Mouse (Mus musculus): ENCODE measurements around the gene Rnaset2b. TPM values are rescaled to one million over a fixed set of nuclear protein-coding genes. Genes with fewer than 3 reads are reported as not detected.
"Not testable (repeated sequence)": the region's sequence is repeated elsewhere in the genome, so short reads cannot be mapped to it uniquely, and the experiment has no call there.

The Rnaset2b gene
- polyA plus RNA-seq, 1 experiment from 2014 or later = 240 TPM

DNA sequence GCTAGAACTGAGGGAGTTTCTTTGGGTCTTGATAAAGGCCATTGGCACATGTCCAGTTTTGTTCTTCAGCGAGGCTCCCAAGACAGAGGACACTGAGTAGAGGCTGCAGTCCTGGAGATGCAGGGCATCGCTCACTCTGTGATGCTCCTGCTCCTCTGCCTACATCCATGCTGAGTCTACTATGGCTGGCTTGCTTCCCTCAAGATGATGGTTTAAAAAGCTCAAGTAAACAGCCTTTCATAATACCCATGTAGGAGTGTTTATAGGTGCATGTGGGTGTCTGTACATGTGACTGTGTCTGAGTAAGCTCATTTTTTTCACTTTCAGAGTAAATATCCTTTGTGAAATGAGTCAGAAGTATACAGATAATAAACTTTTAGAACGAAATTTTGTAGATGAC is 4.6 kb downstream of the Rnaset2b start:
- H3K27ac ChIP-seq (replicated peaks); H3K9me3 ChIP-seq (ENCODE audit: control insufficient read depth, low read length); H3K4me2 ChIP-seq (replicated peaks; ENCODE audit: low read depth); H3K36me3 ChIP-seq (ENCODE audit: control insufficient read depth, insufficient read depth, low read length); H3K4me3 ChIP-seq (ENCODE audit: low read depth, low read length); H3K9ac ChIP-seq (ENCODE audit: low read length); ATAC-seq (ENCODE audit: low FRiP score, low TSS enrichment); H3K27me3 ChIP-seq (ENCODE audit: control insufficient read depth, insufficient read depth, low read length); DNase-seq (ENCODE audit: low spot score); H3K4me1 ChIP-seq (replicated peaks; ENCODE audit: control insufficient read depth, insufficient read depth): not testable (repeated sequence)
- WGBS = 59% methylated on average over 2 of the region's 3 CpGs

DNA sequence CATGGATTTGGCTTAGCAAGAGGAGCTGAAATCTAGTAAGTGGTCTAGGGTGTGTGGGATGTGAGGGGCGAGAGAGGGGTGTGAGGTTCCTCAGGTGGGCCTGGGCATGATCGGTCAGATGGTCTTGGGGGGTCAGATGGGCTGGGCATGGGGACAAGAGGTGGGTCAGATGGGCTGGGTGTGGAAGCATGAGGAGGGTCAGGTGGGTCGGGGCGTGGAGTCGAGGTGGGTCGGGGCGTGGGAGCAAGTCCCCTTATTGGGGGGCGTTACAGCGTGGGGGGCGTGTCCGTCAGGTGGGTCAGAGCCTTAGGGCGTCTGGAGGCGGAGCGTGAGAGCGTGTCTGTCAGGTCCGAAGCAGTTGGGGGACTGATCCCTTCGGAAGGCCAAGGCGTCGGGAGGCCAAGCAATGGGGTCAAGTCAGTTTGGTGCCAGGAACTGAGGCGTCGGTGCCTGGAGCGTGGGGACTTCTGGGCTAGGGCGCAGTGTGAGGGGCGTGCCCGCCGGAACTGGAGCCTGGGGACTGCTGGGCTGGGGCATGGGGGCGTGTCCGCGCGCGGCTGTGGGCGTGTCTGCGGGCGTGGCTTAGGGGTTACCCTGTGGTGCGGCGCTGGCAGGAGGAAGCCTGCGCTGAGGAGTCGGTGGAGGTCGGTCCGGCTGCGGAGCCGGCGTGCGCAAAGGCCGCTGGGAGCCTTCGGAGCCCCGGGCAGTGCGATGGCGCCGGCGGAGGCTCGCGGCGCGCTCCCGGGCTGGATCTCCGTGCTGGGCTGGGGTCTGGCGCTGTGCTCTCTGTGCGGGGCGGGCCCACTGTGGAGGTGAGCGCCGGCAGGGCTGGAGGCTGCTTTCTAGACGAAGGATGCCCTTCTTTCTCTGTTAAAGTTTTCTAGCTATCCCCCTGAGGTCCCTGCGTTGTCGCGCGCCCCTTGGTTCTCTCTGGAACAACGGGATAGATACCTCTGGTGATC is 8.1 kb downstream of the Rnaset2b start, which contains the start of gene Gm49721:
Gm49721 (plus strand) TSS at position 618 of the 962 bp plus-strand sequence.
- peak; percentile 40 for DNase-seq (ENCODE audit: low spot score)
- not testable (repeated sequence) for H3K4me1 ChIP-seq (replicated peaks; ENCODE audit: control insufficient read depth, insufficient read depth); H3K9me3 ChIP-seq (ENCODE audit: control insufficient read depth, low read length); H3K27me3 ChIP-seq (ENCODE audit: control insufficient read depth, insufficient read depth, low read length); H3K27ac ChIP-seq (replicated peaks); H3K36me3 ChIP-seq (ENCODE audit: control insufficient read depth, insufficient read depth, low read length)
- Histone ChIP-seq H3K4me2 (replicated peaks; ENCODE audit: low read depth) (peak within 1 kb of the TSS; percentile 58), H3K9ac (ENCODE audit: low read length) (peak within 1 kb of the TSS; percentile 63), H3K4me3 (ENCODE audit: low read depth, low read length) (peak within 1 kb of the TSS; percentile 47)
- peak; percentile 99 for ATAC-seq (ENCODE audit: low FRiP score, low TSS enrichment)
- WGBS = under 1% methylated on average over 33 of the region's 68 CpGs

DNA sequence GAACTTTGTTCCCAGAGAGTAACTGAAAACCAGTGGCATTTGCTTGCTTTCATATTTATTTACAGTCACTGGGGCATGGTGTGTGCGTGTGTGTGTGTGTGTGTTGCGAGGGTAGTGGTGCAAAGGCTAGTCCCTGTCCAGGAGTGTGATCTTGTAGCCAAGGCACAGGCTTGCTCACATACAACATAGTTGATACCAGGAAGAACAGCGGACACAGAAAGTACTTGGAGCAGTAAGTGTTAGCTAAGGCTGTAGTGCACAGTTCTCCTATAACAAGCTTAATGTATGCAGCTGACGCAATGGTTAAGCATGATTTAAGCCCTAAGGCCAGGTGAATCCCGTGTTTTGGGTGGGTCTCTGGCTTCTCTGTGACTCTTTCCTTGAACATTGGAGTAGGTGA is 8.9 kb downstream of the Rnaset2b start:
- DNase-seq (ENCODE audit: low spot score) = peak; percentile 15
- Histone ChIP-seq H3K4me3 (ENCODE audit: low read depth, low read length) (peak overlapping the region; percentile 47), H3K9ac (ENCODE audit: low read length) (peak overlapping the region; percentile 63; the same call in 1 of the 2 replicates), H3K4me2 (replicated peaks; ENCODE audit: low read depth) (peak overlapping the region; percentile 58)
- not testable (repeated sequence) for H3K36me3 ChIP-seq (ENCODE audit: control insufficient read depth, insufficient read depth, low read length); H3K4me1 ChIP-seq (replicated peaks; ENCODE audit: control insufficient read depth, insufficient read depth); H3K27ac ChIP-seq (replicated peaks); ATAC-seq (ENCODE audit: low FRiP score, low TSS enrichment); H3K27me3 ChIP-seq (ENCODE audit: control insufficient read depth, insufficient read depth, low read length); H3K9me3 ChIP-seq (ENCODE audit: control insufficient read depth, low read length)
- WGBS = 10% methylated on average over 5 of the region's 5 CpGs

DNA sequence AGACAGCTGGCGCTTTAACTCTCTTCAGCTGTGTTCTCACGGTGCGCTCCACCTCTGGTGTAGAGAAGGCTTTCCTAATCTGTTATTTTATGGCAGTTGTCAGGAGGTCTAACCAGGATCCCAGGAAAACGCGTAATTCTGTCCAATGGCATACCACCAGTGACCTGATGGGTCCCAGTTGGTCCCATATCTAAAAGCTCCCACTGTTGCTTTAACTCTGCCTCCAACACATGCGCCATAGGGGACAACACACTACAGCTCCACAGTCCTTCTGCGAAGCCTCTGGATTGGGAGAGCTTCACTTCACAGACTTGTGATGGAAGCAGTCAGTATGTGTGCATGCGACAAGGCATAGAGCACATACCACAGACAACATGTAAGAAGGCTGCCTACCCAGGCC is 9.7 kb downstream of the Rnaset2b start:
- WGBS = 92% methylated on average over 5 of the region's 8 CpGs
- H3K4me2 ChIP-seq (replicated peaks; ENCODE audit: low read depth); ATAC-seq (ENCODE audit: low FRiP score, low TSS enrichment); H3K9me3 ChIP-seq (ENCODE audit: control insufficient read depth, low read length); DNase-seq (ENCODE audit: low spot score); H3K27ac ChIP-seq (replicated peaks); H3K4me3 ChIP-seq (ENCODE audit: low read depth, low read length); H3K9ac ChIP-seq (ENCODE audit: low read length); H3K36me3 ChIP-seq (ENCODE audit: control insufficient read depth, insufficient read depth, low read length); H3K4me1 ChIP-seq (replicated peaks; ENCODE audit: control insufficient read depth, insufficient read depth); H3K27me3 ChIP-seq (ENCODE audit: control insufficient read depth, insufficient read depth, low read length): not testable (repeated sequence)

DNA sequence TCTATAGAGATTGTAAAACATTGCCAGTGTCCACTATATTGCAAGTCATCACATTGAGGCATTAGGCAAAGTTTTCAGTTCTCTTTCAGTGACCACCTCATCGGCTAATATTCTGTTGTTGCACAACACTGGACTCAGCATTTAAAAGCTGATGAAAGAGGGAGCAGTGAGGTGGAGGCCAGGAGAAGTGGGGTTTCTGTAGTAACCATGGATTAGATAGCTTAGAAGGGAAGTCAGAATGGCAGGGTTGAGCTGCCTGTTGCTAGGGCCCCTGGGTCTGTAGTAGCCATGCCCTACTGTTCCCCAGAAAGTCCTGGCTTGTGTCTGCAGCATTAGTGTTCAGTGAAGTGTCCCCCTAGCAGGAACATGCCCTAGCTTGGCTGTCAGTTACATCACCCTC is 15.7 kb downstream of the Rnaset2b start:
- H3K9ac ChIP-seq (ENCODE audit: low read length); H3K27ac ChIP-seq (replicated peaks); H3K36me3 ChIP-seq (ENCODE audit: control insufficient read depth, insufficient read depth, low read length); H3K4me1 ChIP-seq (replicated peaks; ENCODE audit: control insufficient read depth, insufficient read depth); DNase-seq (ENCODE audit: low spot score); H3K4me2 ChIP-seq (replicated peaks; ENCODE audit: low read depth); ATAC-seq (ENCODE audit: low FRiP score, low TSS enrichment); H3K9me3 ChIP-seq (ENCODE audit: control insufficient read depth, low read length); H3K4me3 ChIP-seq (ENCODE audit: low read depth, low read length); H3K27me3 ChIP-seq (ENCODE audit: control insufficient read depth, insufficient read depth, low read length): not testable (repeated sequence)
- WGBS = 90% methylated on average over 1 of the region's 1 CpGs

DNA sequence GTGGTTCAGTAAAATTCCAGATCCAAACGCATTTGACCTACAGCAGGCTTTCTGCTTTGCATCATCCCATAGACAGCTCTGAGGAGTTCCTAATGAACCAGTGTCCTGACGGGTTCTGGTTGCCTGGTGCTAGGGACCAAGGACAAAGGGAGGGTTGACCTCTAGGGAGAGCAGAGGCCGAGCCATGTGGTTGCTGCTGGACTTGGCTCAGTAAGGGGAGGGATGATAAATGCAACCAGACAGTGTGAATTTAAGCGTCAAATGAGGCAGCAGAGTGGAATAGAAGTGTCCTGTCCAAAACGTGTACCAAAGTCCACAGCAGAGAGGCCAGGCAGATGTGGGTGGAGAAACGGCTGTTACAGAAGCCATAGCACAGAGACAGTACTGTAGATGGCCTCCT is 25.1 kb downstream of the Rnaset2b start:
- not testable (repeated sequence) for H3K27me3 ChIP-seq (ENCODE audit: control insufficient read depth, insufficient read depth, low read length); DNase-seq (ENCODE audit: low spot score); H3K9ac ChIP-seq (ENCODE audit: low read length); H3K4me1 ChIP-seq (replicated peaks; ENCODE audit: control insufficient read depth, insufficient read depth); H3K9me3 ChIP-seq (ENCODE audit: control insufficient read depth, low read length); ATAC-seq (ENCODE audit: low FRiP score, low TSS enrichment); H3K4me2 ChIP-seq (replicated peaks; ENCODE audit: low read depth); H3K4me3 ChIP-seq (ENCODE audit: low read depth, low read length); H3K27ac ChIP-seq (replicated peaks); H3K36me3 ChIP-seq (ENCODE audit: control insufficient read depth, insufficient read depth, low read length)
- WGBS = no CpG with 5 or more reads among the region's 6 CpGs

DNA sequence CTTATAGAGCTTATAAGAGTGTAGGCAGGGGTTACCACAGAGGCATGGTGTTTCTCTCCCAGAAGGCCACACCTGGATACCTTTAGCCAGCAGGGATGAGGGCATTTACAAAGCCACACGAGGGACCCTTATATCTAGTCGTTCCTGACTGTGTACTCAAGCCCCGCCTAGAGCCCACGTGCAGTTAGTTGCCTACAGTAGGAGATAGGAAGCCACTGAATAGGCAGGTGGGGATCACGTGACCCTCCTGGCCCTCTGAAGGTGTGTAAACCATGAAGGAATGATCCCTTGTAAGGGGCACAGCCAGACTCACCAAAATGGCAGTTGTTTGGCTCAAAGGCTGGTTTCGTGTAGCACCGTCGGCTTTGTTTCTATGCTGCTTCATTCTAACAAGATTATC is 26.4 kb downstream of the Rnaset2b start:
- not testable (repeated sequence) for H3K9ac ChIP-seq (ENCODE audit: low read length); H3K9me3 ChIP-seq (ENCODE audit: control insufficient read depth, low read length); H3K27ac ChIP-seq (replicated peaks); H3K4me1 ChIP-seq (replicated peaks; ENCODE audit: control insufficient read depth, insufficient read depth); H3K27me3 ChIP-seq (ENCODE audit: control insufficient read depth, insufficient read depth, low read length); H3K4me3 ChIP-seq (ENCODE audit: low read depth, low read length); H3K36me3 ChIP-seq (ENCODE audit: control insufficient read depth, insufficient read depth, low read length); ATAC-seq (ENCODE audit: low FRiP score, low TSS enrichment); H3K4me2 ChIP-seq (replicated peaks; ENCODE audit: low read depth)
- DNase-seq (ENCODE audit: low spot score) = peak; percentile 11
- WGBS = 68% methylated on average over 8 of the region's 8 CpGs

DNA sequence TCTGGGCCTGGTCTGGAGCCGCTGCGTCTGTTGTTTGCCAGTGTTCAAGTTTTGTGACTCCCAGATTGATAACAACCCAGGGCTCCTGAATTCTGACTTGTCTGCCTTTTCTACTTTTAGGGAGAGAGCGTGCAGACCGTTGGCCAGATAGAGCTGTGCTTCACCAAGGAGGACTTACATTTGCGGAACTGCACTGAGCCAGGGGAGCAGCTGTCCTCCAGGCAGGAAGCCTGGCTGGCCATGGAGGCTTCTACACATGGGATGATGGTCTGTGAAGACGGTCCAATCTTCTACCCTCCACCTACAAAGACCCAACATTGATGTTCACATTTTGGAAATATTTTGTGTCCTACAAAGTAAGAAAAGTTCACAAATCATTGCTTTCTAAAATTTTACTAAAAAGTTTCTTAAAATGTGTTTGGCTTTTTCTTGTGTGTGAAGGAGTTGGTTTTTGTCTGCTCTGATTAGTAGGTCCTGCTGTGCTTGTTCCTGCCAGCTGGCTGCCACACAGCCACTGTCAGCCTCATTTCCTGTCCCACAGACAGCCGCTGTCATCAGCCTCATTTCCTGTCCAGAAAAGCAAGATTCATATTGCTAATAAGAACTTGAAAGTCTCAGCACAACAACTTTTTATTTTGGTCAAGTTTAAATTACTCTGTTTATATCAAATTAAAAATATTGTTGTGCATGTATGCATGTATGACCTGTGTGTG is 27.5 kb downstream of the Rnaset2b start:
- H3K36me3 ChIP-seq (ENCODE audit: control insufficient read depth, insufficient read depth, low read length); DNase-seq (ENCODE audit: low spot score); H3K27ac ChIP-seq (replicated peaks); H3K27me3 ChIP-seq (ENCODE audit: control insufficient read depth, insufficient read depth, low read length); H3K4me1 ChIP-seq (replicated peaks; ENCODE audit: control insufficient read depth, insufficient read depth); H3K9me3 ChIP-seq (ENCODE audit: control insufficient read depth, low read length); H3K4me2 ChIP-seq (replicated peaks; ENCODE audit: low read depth); H3K4me3 ChIP-seq (ENCODE audit: low read depth, low read length); H3K9ac ChIP-seq (ENCODE audit: low read length); ATAC-seq (ENCODE audit: low FRiP score, low TSS enrichment): not testable (repeated sequence)
- no CpG with 5 or more reads among the region's 7 CpGs for WGBS

All from stomach, postnatal 0 days (tissue).